Mouse (Mus musculus): ENCODE measurements at regions not wholly inside any gene's neighbourhood (a gene's known extent, or its start where the extent isn't known, plus 50 kb on each side); places are given as distances from the start of the nearest gene placed in this dataset.

DNA sequence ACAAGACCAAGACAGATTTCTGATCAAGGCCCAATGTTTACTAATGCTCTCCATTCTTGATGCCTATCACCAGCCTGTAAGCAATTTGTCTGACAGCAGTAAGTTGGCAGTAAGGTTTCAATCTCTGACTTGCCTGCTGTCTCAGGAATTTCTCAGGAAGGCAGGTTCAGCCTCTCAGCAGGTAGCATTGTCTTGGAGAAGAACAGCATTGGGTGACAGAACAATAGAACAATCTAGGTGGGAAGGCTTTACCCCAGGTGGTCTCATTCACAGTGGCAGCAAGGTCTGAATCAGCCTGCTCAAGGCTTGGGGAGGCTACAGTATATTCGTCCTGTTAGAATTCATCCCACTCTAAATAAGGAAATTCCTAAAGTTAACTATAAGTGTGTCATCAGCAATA lies 81.2 kb upstream of the Chordc1 start:
- Histone ChIP-seq H3K4me3 (no peak overlapping the region), H3K27me3 (replicated peaks) (no peaks in the 10 kb centered on the region), H3K4me2 (no peak overlapping the region), H3K9ac (no peak overlapping the region), H3K9me3 (replicated peaks) (no peaks in the 10 kb centered on the region), H3K4me1 (no peaks in the 10 kb centered on the region), H3K27ac (no peak overlapping the region), H3K36me3 (no peaks in the 10 kb centered on the region)
- ATAC-seq: no peak
- 21% methylated on average over 1 of the region's 1 CpGs for WGBS (ENCODE audit: insufficient replicate concordance)

GRCm38 (mm10) chr9:18226644-18227043 lies 65.3 kb upstream of the Chordc1 start:
- H3K4me3 ChIP-seq: no peak overlapping the region
- no peaks in the 10 kb centered on the region for H3K9me3 ChIP-seq (replicated peaks)
- H3K27ac ChIP-seq: no peak overlapping the region
- ATAC-seq: peak; percentile 66
- no peak overlapping the region for H3K9ac ChIP-seq
- no peaks in the 10 kb centered on the region for H3K27me3 ChIP-seq (replicated peaks)
- no peaks in the 10 kb centered on the region for H3K4me1 ChIP-seq
- no peaks in the 10 kb centered on the region for H3K36me3 ChIP-seq
- H3K4me2 ChIP-seq: no peak overlapping the region

DNA sequence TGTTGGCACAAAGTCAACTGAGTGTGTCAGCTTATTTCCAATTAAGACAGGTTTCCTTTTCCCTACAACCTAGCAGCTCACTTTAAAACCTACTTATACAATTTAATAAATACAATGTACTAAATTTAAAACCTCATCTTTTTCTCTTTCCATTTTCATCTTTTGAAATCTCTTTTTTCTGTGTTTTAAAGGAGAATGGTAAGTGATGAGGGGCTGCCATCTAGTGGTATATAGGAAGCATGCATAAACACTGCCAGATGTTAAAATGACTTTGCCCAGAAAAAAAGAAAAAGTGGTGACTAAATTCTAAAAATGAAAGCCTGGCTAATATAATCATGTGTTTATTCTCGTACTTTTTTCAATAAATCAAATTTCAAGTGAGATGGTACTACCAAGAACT lies 62.0 kb upstream of the Chordc1 start:
- Histone ChIP-seq H3K9ac (no peak overlapping the region), H3K27ac (no peak overlapping the region), H3K36me3 (no peaks in the 10 kb centered on the region), H3K4me2 (no peak overlapping the region), H3K9me3 (replicated peaks) (no peaks in the 10 kb centered on the region), H3K4me3 (no peak overlapping the region), H3K27me3 (replicated peaks) (no peaks in the 10 kb centered on the region), H3K4me1 (no peaks in the 10 kb centered on the region)
- ATAC-seq: no peak
- WGBS (ENCODE audit: insufficient replicate concordance): 3% methylated on average over 1 of the region's 1 CpGs

All from liver, embryonic 12.5 days (tissue).